Mouse (Mus musculus) liver, postnatal 0 days (tissue): ENCODE results near the gene Rel.

Experiments
- CTCF ChIP-seq: sonication (generic); IDR thresholded peaks from 2 replicates; pipeline ENCODE4 v1.5.1; 2016; ENCODE audit warnings: antibody characterized with exemption, low read depth
- EP300 ChIP-seq: IDR thresholded peaks from 2 replicates; pipeline ENCODE4 v1.6.1; 2016; ENCODE audit warnings: antibody characterized with exemption, low read depth, mild to moderate bottlenecking

GRCm38 (mm10) chr11:23758218-23758617 is 12.6 kb downstream of the Rel start:
- TF ChIP-seq CTCF (no peak), EP300 (no peak)
